Mouse (Mus musculus) left cerebral cortex, adult 8-10 months (tissue): ENCODE data around the gene Mgat4a. TPM values are rescaled to one million over a fixed set of nuclear protein-coding genes. Genes with fewer than 3 reads are reported as not detected.

ENCODE experiments used
- DNase-seq, 2 experiments: peaks; one replicate each; pipeline ENCODE4 v3.0.0; 2022; ENCODE audit warnings: low spot score in 2 of 2
- total RNA-seq, 4 experiments: library from RNA; stranded (reverse); gene quantifications; 2 replicates each; pipeline ENCODE4 v1.2.4; 2022

Gene Mgat4a
- total RNA-seq, result 10 to 100 TPM; 28.8 to 31.9 (median 29.2) TPM

DNA sequence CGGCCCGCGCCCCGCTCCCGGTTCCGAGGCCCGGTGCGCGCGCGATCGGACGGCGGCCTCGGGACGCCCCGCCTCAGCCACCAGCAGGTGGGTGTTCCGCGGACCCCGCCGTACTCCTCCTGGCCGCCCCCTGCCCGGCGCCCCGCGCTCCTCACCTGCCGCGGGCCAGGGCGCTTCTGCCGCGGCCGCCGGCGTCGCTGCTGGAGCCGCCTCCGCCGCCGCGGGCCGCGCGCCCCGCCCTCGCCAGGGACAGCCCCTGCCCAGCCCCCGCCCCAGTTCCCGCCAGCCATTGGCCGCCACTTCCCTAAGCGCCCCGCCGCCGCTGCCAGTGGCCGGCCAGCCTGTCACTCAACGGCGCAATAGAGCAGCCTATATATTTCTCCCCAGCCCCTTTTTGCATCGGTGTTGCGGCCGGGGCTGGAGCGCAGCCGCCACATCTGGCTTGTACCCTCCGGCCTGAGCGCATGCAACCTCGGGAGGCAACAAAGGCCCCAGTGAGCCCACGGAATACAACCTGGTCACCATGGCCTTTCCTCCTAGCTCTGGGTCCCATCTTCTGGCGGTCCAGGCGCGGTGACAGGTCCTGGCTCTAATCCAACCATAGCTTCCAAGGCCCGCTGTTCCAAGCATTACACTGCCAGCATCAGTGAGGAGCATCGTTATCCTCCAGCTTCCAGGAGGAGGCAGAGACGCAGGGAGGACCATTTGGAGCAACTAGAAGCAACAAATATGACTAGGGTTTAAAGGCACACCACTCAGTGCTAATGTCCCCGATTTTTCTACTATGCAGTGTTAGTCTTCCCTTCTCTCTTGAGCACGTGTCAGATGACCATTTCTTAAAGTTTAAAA is at the start of gene Mgat4a:
Gene Mgat4a, minus strand, starts transcription at position 207 of the 849 bp plus-strand sequence.
- DNase-seq, result peak; percentile 88 to 91

DNA sequence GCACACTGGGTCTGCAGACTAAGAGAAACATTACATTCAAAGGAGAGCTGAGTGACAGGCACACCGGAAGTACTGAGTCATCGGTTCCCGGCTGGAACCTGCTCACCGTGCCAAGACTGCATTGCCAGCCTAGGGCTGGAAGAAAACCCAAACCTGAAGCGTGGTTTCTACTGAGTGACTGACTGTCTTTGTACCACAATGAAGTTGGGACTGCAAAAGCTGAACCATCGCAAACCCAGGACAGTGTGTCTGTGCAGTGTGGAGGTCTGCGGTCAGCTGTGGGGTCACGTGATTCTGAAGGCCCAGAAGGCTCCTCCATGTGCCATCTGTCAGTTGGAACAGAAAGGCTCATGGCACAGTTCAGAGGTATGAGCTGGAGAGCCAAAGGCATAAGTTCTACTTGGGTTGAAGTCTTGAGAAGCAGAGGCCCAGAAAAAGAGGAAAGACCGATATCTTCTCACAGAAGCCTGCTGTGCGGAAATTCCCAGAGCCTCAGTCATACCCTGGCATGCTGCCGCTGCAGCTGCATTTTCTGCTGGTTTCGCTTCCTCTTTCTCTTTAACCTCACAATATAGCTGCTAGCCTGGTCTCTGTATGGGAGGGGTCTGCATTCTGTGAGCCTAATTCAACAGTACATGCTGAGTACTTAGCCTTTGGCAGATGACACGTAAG is 45.1 kb upstream of the Mgat4a start:
- DNase-seq, result peak in 1 of 2 experiments; percentile 41

- DNase-seq, result no peak
Observed at GRCm38 (mm10) chr1:37583795-37584464, 43.1 kb upstream of the Mgat4a start.

- DNase-seq, result no peak
Observed at GRCm38 (mm10) chr1:37583167-37583566, 42.4 kb upstream of the Mgat4a start.

- DNase-seq, result no peak
Observed at GRCm38 (mm10) chr1:37579686-37580085, 38.9 kb upstream of the Mgat4a start.

DNA sequence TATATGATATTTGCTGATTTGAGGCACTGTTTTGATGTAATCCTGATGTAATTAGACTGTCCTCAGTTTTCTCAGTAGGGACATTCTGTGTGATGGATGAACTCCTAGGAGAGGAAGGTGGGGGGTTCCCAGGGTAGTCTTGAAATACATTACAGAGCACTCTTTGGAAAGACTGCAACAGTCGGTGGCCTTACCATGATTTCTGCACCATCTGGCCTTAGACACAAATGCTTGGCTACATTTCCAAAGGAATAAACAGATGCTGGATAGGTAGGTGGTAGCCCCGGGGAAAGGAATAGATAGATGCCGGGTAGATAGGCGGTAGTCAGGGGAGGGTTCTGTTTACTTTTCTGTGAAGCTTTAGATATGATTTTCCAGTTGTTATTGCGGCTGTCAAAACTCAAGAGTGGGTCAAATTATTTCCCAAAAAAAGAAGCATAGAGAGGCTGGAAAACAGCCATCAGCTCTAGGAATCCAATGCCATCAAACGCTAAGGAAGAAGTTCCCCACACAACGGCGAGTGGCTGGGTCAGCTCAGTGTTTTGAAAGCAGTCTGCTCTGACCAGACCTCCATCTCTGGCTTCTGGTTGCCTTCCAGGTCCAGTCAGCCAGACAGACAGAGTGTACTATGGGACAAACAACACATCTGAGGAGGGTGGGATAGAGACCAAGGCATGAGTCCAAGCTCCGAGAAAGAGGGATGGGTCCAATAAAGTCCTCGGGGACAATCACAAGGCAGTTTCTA is 31.9 kb upstream of the Mgat4a start:
- no peak for DNase-seq

GRCm38 (mm10) chr1:37568379-37568778 is 27.6 kb upstream of the Mgat4a start:
- no peak for DNase-seq

DNA sequence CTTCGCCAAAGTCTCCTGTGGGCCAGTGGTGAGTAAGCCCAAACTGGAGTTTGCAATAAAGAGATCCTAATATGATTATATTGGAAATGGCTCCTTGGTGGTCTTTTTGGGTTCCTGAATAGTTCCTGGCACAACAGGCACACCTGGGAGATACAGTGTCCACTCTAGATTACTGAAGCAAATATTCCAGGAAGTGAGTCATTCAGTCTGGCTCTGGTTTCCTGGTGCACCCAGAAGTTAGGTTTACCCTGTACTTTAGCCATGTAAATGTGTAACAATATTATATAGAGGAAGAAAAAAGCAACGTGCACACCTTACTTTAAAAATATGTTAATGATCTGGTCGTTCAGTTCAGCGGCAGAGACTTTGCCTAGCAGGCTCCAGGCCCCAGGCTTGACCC is 25.9 kb upstream of the Mgat4a start:
- DNase-seq, result no peak

DNA sequence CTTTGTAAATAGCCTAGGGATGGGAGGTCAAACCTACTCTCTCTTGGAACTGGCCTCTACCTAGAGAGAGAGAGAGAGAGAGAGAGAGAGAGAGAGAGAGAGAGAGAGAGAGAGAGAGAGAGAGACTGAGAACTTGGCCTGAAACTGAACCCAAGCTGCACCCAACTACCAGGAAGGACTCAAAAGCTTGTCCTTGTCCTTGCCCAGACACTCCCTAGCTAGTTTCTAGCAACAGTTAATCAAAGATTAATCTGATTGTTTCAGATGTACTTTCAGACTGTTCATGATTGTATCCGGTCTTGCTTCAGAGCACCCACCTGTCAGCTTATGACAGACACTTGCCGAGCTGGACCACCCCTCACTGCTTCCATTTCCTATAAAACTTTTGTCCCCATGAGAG is 25.5 kb upstream of the Mgat4a start:
- DNase-seq, result no peak

- no peak for DNase-seq
Observed at GRCm38 (mm10) chr1:37565396-37565795, 24.6 kb upstream of the Mgat4a start.

DNA sequence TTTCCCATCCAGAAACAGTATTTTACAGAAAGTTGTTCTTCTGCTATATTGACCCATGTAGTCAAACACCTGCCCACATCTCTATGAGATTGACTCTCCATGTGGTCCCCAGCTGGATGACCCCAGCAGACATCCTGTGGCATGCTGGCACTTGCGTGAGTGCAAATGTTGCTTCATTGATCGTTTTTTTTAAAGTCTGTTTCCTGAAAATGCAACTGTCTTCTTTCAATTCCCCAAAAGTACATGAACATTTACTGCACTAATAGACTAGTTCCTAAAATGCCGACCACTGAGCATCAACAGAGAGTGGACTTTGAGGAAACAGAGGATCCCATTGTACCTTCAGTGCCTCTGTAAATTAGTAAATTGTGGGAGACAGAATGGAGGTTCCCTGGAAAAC is 21.1 kb upstream of the Mgat4a start:
- no peak for DNase-seq

- no peak for DNase-seq
Observed at GRCm38 (mm10) chr1:37560356-37560755, 19.5 kb upstream of the Mgat4a start.

DNA sequence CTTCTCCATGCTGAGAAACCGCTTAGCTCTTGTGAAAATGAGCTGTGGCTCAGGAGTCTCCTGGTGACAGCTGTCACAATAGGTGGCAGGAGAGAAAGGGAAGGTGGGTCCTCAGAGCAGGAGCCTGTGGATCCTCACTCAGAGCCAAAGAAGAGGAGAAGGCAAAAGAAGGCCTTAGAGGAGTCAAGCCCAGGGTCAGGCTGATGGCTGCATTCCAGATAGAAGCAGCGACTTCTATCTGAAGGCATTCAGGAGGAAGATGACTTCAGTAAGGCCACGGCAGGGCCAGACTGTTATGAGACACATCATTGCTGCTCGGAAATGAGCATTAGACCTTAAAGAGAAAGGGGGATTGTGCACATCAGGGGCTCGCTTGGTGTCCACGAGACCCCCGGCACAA is 11.2 kb upstream of the Mgat4a start:
- no peak for DNase-seq

DNA sequence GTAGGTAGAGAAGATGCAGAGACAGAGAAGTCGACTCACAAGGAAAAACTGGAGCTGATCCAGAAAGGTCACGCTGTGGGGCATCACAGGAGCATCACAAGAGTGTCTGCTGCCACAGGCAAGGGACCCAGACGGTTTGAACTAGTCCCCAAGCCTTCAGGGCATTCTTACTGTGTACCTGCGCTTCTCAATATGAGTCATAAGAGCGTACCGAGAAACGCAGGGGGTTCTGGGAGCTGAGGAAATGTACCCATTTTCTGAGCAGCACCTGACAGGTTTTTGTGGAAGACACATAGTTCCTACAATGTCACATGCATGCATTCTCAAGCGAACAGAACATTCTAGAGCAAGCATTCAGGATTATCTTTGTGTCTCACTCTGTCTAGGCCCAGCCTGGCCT is 8.7 kb upstream of the Mgat4a start:
- DNase-seq, result no peak

- DNase-seq, result no peak
Observed at GRCm38 (mm10) chr1:37546398-37547051, 5.7 kb upstream of the Mgat4a start.

DNA sequence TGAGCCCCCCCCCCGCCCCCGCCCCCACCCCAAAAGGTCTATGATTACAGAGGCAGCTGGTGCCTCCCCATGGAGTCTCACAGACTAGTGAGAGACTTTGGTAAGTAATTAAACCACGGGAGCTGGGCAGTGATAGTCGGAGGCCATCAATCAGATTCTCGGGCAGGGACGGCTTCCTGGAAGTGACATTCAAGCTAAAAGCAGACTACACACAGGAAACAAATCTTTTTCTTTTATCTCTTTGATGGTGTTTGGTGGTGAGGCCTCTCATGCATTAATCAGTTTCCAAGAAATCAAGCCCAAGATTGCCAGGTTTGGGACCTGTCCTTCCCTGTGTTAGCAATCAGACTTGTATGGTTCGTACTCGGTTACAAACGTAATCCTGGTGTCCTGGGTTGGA is 3.4 kb upstream of the Mgat4a start:
- DNase-seq, result no peak

GRCm38 (mm10) chr1:37543057-37543456 is 2.2 kb upstream of the Mgat4a start:
- no peak for DNase-seq

- no peak for DNase-seq
Observed at GRCm38 (mm10) chr1:37539968-37540809, 627 bp downstream of the Mgat4a start.

- DNase-seq, result no peak
Observed at GRCm38 (mm10) chr1:37534532-37535108, 6.2 kb downstream of the Mgat4a start.

DNA sequence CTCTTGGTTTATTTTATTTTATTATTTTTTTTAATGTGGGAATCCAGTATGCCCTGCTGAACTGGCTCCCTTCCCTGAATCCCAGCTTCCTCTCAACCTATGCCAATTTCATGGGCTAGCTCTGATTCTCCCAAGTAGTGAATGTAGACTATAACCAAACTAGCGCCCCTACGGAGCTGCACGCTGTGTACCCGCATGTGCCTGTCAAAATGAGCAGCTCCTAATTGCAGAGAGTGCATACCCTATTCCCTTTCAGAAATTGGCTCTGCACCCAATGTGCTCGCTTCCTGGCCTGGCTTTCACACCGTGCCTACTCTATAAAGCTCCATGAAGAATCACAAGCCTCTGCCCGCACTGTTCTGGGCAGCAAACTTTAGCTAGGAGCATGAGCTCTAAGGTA is 7.6 kb downstream of the Mgat4a start:
- DNase-seq, result no peak
